Mouse (Mus musculus): ENCODE data around the gene Ndufb7. TPM values are rescaled to one million over a fixed set of nuclear protein-coding genes. Genes with fewer than 3 reads are reported as not detected.
"Not testable (repeated sequence)": the region's sequence is repeated elsewhere in the genome, so short reads cannot be mapped to it uniquely, and the experiment has no call there.

The Ndufb7 gene
- 316 and 363 TPM in 2 replicates for polyA plus RNA-seq (2015; fragmentation: Nextera tagmentation; extraction: Ambion mirVana)

GRCm38 (mm10) chr8:83566469-83567395 is at the start of gene Ndufb7:
TSS of gene Ndufb7 (plus strand) at chr8:83566671.
- peak within 1 kb of the TSS; percentile 73 for H3K9ac ChIP-seq
- under 1% methylated on average over 48 of the region's 48 CpGs for WGBS
- peak within 1 kb of the TSS; percentile 91 for H3K4me3 ChIP-seq
- H3K9me3 ChIP-seq: no peaks in the 10 kb centered on the region
- ATAC-seq (ENCODE audit: borderline replicate concordance, extremely low read depth, low FRiP score, low TSS enrichment): peak; percentile 84
- H3K4me1 ChIP-seq: peaks cover 10% of the 10 kb centered on the region
- peak within 1 kb of the TSS; percentile 75 for H3K27ac ChIP-seq
- peaks cover 19% of the 10 kb centered on the region for H3K36me3 ChIP-seq
- H3K4me2 ChIP-seq: peak within 1 kb of the TSS; percentile 65
- H3K27me3 ChIP-seq: no peaks in the 10 kb centered on the region

- Histone ChIP-seq H3K27ac (no peak overlapping the region), H3K4me3 (no peak overlapping the region), H3K27me3 (no peaks in the 10 kb centered on the region), H3K36me3 (no peaks in the 10 kb centered on the region), H3K4me2 (no peak overlapping the region), H3K9me3 (no peaks in the 10 kb centered on the region; the same call in 1 of the 2 replicates), H3K4me1 (no peaks in the 10 kb centered on the region), H3K9ac (no peak overlapping the region)
- peak; percentile 91 for ATAC-seq (ENCODE audit: borderline replicate concordance, extremely low read depth, low FRiP score, low TSS enrichment)
- WGBS: 28% methylated on average over 3 of the region's 3 CpGs
Observed at GRCm38 (mm10) chr8:83520432-83520831, 46.0 kb upstream of the Ndufb7 start.

GRCm38 (mm10) chr8:83520907-83521306 is 45.6 kb upstream of the Ndufb7 start:
- not testable (repeated sequence) for H3K27me3 ChIP-seq, H3K4me1 ChIP-seq, H3K9me3 ChIP-seq, H3K27ac ChIP-seq, H3K4me2 ChIP-seq, H3K9ac ChIP-seq, H3K36me3 ChIP-seq, H3K4me3 ChIP-seq
- WGBS: 29% methylated on average over 3 of the region's 3 CpGs
- ATAC-seq (ENCODE audit: borderline replicate concordance, extremely low read depth, low FRiP score, low TSS enrichment): peak; percentile 82; the same call in 1 of the 2 replicates

GRCm38 (mm10) chr8:83521310-83521709 is 45.2 kb upstream of the Ndufb7 start:
- Histone ChIP-seq H3K4me1 (no peaks in the 10 kb centered on the region), H3K4me3 (no peak overlapping the region), H3K9ac (no peak overlapping the region), H3K27me3 (no peaks in the 10 kb centered on the region), H3K36me3 (no peaks in the 10 kb centered on the region), H3K4me2 (no peak overlapping the region), H3K27ac (no peak overlapping the region), H3K9me3 (no peaks in the 10 kb centered on the region; the same call in 1 of the 2 replicates)
- 13% methylated on average over 1 of the region's 1 CpGs for WGBS
- ATAC-seq (ENCODE audit: borderline replicate concordance, extremely low read depth, low FRiP score, low TSS enrichment): peak; percentile 41; the same call in 1 of the 2 replicates

GRCm38 (mm10) chr8:83534802-83535201 is 31.7 kb upstream of the Ndufb7 start:
- no peaks in the 10 kb centered on the region for H3K4me1 ChIP-seq
- no peak overlapping the region for H3K27ac ChIP-seq
- WGBS: 70% methylated on average over 2 of the region's 2 CpGs
- no peaks in the 10 kb centered on the region for H3K9me3 ChIP-seq
- no peak overlapping the region for H3K4me2 ChIP-seq
- ATAC-seq (ENCODE audit: borderline replicate concordance, extremely low read depth, low FRiP score, low TSS enrichment): no peak
- no peak overlapping the region for H3K9ac ChIP-seq
- H3K36me3 ChIP-seq: no peaks in the 10 kb centered on the region
- H3K4me3 ChIP-seq: no peak overlapping the region
- H3K27me3 ChIP-seq: no peaks in the 10 kb centered on the region

- no peaks in the 10 kb centered on the region for H3K9me3 ChIP-seq
- no peaks in the 10 kb centered on the region for H3K4me1 ChIP-seq
- ATAC-seq (ENCODE audit: borderline replicate concordance, extremely low read depth, low FRiP score, low TSS enrichment): no peak
- 72% methylated on average over 3 of the region's 3 CpGs for WGBS
- H3K9ac ChIP-seq: no peak within 1 kb of the TSS
- H3K4me2 ChIP-seq: no peak within 1 kb of the TSS
- H3K27me3 ChIP-seq: no peaks in the 10 kb centered on the region
- no peak within 1 kb of the TSS for H3K27ac ChIP-seq
- H3K36me3 ChIP-seq: no peaks in the 10 kb centered on the region
- no peak within 1 kb of the TSS for H3K4me3 ChIP-seq
Observed at GRCm38 (mm10) chr8:83535736-83536135, 30.7 kb upstream of the Ndufb7 start, which contains the start of gene Olfr370. TSS of gene Olfr370 (plus strand) at chr8:83535780.

GRCm38 (mm10) chr8:83562669-83563068 is 3.8 kb upstream of the Ndufb7 start:
- 59% methylated on average over 3 of the region's 3 CpGs for WGBS
- no peak for ATAC-seq (ENCODE audit: borderline replicate concordance, extremely low read depth, low FRiP score, low TSS enrichment)
- peaks cover 4% of the 10 kb centered on the region for H3K4me1 ChIP-seq
- no peak overlapping the region for H3K27ac ChIP-seq
- H3K9ac ChIP-seq: no peak overlapping the region
- no peak overlapping the region for H3K4me2 ChIP-seq
- H3K4me3 ChIP-seq: no peak overlapping the region
- no peaks in the 10 kb centered on the region for H3K27me3 ChIP-seq
- H3K9me3 ChIP-seq: no peaks in the 10 kb centered on the region
- no peaks in the 10 kb centered on the region for H3K36me3 ChIP-seq

- H3K9me3 ChIP-seq: no peaks in the 10 kb centered on the region
- no peak overlapping the region for H3K4me2 ChIP-seq
- H3K27me3 ChIP-seq: no peaks in the 10 kb centered on the region
- no peak overlapping the region for H3K27ac ChIP-seq
- ATAC-seq (ENCODE audit: borderline replicate concordance, extremely low read depth, low FRiP score, low TSS enrichment): no peak
- 76% methylated on average over 4 of the region's 4 CpGs for WGBS
- H3K9ac ChIP-seq: no peak overlapping the region
- H3K4me3 ChIP-seq: no peak overlapping the region
- H3K36me3 ChIP-seq: no peaks in the 10 kb centered on the region
- peaks cover 10% of the 10 kb centered on the region for H3K4me1 ChIP-seq
Observed at GRCm38 (mm10) chr8:83563246-83563645, 3.2 kb upstream of the Ndufb7 start.

- H3K4me3 ChIP-seq: peak overlapping the region; percentile 91; the same call in 1 of the 2 replicates
- H3K36me3 ChIP-seq: peaks cover 12% of the 10 kb centered on the region; the same call in 1 of the 2 replicates
- no peaks in the 10 kb centered on the region for H3K27me3 ChIP-seq
- peak overlapping the region; percentile 65 for H3K4me2 ChIP-seq
- H3K9ac ChIP-seq: no peak overlapping the region
- ATAC-seq (ENCODE audit: borderline replicate concordance, extremely low read depth, low FRiP score, low TSS enrichment): 0 out of 2 replicates have a peak, but pooled peaks have one; percentile 3
- 74% methylated on average over 9 of the region's 9 CpGs for WGBS
- H3K27ac ChIP-seq: no peak overlapping the region
- H3K9me3 ChIP-seq: no peaks in the 10 kb centered on the region
- H3K4me1 ChIP-seq: peaks cover 10% of the 10 kb centered on the region
Observed at GRCm38 (mm10) chr8:83565731-83566375, 618 bp upstream of the Ndufb7 start.

- peak overlapping the region; percentile 65 for H3K4me2 ChIP-seq
- H3K27me3 ChIP-seq: no peaks in the 10 kb centered on the region
- 53% methylated on average over 3 of the region's 3 CpGs for WGBS
Observed at GRCm38 (mm10) chr8:83567668-83568067, 1.2 kb downstream of the Ndufb7 start.

GRCm38 (mm10) chr8:83568128-83568527 is 1.7 kb downstream of the Ndufb7 start:
- no peak overlapping the region for H3K9ac ChIP-seq
- no peaks in the 10 kb centered on the region for H3K27me3 ChIP-seq
- 49% methylated on average over 5 of the region's 5 CpGs for WGBS
- H3K27ac ChIP-seq: no peak overlapping the region
- H3K4me2 ChIP-seq: peak overlapping the region; percentile 65; the same call in 1 of the 2 replicates
- H3K9me3 ChIP-seq: no peaks in the 10 kb centered on the region
- peaks cover 32% of the 10 kb centered on the region for H3K36me3 ChIP-seq
- peak overlapping the region; percentile 91; the same call in 1 of the 2 replicates for H3K4me3 ChIP-seq
- ATAC-seq (ENCODE audit: borderline replicate concordance, extremely low read depth, low FRiP score, low TSS enrichment): no peak
- peaks cover 10% of the 10 kb centered on the region for H3K4me1 ChIP-seq

More at GRCm38 (mm10) chr8:83567668-83568067, 1.2 kb downstream of the Ndufb7 start:
- ATAC-seq (ENCODE audit: borderline replicate concordance, extremely low read depth, low FRiP score, low TSS enrichment): no peak
- peak overlapping the region; percentile 91 for H3K4me3 ChIP-seq
- H3K9ac ChIP-seq: peak overlapping the region; percentile 73; the same call in 1 of the 2 replicates
- H3K4me1 ChIP-seq: peaks cover 10% of the 10 kb centered on the region
- H3K27ac ChIP-seq: no peak overlapping the region
- peaks cover 29% of the 10 kb centered on the region for H3K36me3 ChIP-seq
- H3K9me3 ChIP-seq: no peaks in the 10 kb centered on the region

Measured in lung, embryonic 15.5 days (tissue).